Mouse (Mus musculus) heart, embryonic 15.5 days (tissue): Measurements from ENCODE around the gene Ascc3. TPM values are rescaled to one million over a fixed set of nuclear protein-coding genes. Genes with fewer than 3 reads are reported as not detected.

Experiments used
- ATAC-seq: fragments of 200-750 bp; cut with Nextera tagmentation; replicated peaks from 2 replicates; pipeline ENCODE4 v1.8.0; 2017; ENCODE audit warnings: low read depth, moderate TSS enrichment; ENCODE audit not compliant: insufficient number of reproducible peaks, insufficient read depth, low FRiP score
- H3K27ac ChIP-seq: fragments of 300-500 bp; sonication (generic); 2 replicates; pipeline ENCODE4 v1.5.1; 2015; ENCODE audit warnings: mild to moderate bottlenecking, inconsistent platforms
- H3K27me3 ChIP-seq: fragments of 300-500 bp; sonication (generic); 2 replicates; pipeline ENCODE4 v1.6.1; 2015; ENCODE audit warnings: inconsistent platforms
- H3K36me3 ChIP-seq: fragments of 300-500 bp; sonication (generic); 2 replicates; pipeline ENCODE4 v1.6.1; 2015; ENCODE audit warnings: mild to moderate bottlenecking, inconsistent platforms
- H3K4me1 ChIP-seq: fragments of 300-500 bp; sonication (generic); replicated peaks from 2 replicates; pipeline ENCODE4 v1.6.1; 2015; ENCODE audit warnings: inconsistent platforms
- H3K4me2 ChIP-seq: fragments of 300-500 bp; sonication (generic); 2 replicates; pipeline ENCODE4 v1.6.1; 2015; ENCODE audit warnings: inconsistent platforms, mild to moderate bottlenecking, moderate library complexity
- H3K4me3 ChIP-seq: fragments of 300-500 bp; sonication (generic); 2 replicates; pipeline ENCODE4 v1.5.1; 2015; ENCODE audit warnings: mild to moderate bottlenecking, inconsistent platforms
- H3K9ac ChIP-seq: fragments of 300-500 bp; sonication (generic); 2 replicates; pipeline ENCODE4 v1.6.1; 2015; ENCODE audit warnings: mild to moderate bottlenecking, inconsistent platforms
- H3K9me3 ChIP-seq: fragments of 300-500 bp; sonication (generic); replicated peaks from 2 replicates; pipeline ENCODE4 v1.6.1; 2016; ENCODE audit warnings: inconsistent platforms
- WGBS: fragments of 180-500 bp; shearing (Covaris S2); methylation state at CpG from one replicate; pipeline ENCODE4 v1.1.7; 2015; ENCODE audit warnings: mixed read lengths; 5-methylcytosine and 5-hydroxymethylcytosine counted together
- polyA plus RNA-seq: library from polyadenylated mRNA; unstranded; fragments of >200 nt; fragmentation: Nextera tagmentation; extraction: Ambion mirVana; gene quantifications from 2 replicates; pipeline ENCODE4 v1.2.1, GENCODE M21; 2015

The Ascc3 gene
- polyA plus RNA-seq, 1 experiment from 2014 or later: 12.3 TPM

DNA sequence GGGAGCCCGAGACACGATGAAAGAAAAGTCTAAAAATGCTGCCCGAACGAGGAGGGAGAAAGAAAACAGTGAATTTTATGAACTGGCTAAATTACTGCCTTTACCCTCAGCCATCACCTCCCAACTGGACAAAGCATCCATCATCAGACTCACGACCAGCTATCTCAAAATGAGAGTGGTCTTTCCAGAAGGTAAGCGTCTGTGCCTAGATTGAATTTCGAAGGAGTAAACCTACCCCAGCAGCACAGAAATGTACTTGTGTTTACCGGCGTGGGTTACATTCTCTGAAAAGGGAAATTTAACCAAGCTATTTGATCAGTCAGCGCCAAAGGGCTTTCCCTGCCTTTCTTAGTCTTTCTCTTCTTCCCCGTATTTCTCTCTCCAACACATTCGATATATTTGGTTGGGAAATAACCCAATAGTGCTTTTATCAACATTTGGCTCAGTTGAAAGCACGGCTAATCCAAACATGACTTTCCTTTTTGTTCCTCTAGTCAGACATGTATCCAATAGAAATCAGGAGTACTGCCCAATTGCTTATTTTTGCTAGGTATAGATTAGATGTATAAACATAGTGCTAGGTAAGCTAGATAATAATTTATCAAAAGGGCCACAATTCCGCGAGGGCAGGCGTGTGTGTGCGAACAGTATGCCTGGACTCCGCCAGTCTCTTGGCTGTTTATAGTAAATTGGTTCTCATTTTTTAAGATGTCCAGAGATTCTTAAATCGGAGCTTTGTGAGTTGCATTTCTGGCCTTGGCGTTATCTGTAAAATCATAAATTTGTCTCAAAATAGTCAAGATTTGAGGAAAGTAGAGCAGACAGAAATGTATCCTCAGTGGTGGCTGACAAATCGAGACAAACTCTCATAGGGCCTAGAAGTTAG, 303.7 kb downstream of the Ascc3 start:
- no peak overlapping the region for H3K27ac ChIP-seq
- H3K9ac ChIP-seq: no peak overlapping the region
- peaks cover 31% of the 10 kb centered on the region for H3K4me1 ChIP-seq
- no peak overlapping the region for H3K4me2 ChIP-seq
- ATAC-seq: no peak
- no peak overlapping the region for H3K4me3 ChIP-seq
- H3K27me3 ChIP-seq: peaks cover 94% of the 10 kb centered on the region
- WGBS: 6% methylated on average over 21 of the region's 21 CpGs
- H3K36me3 ChIP-seq: no peaks in the 10 kb centered on the region
- H3K9me3 ChIP-seq: no peaks in the 10 kb centered on the region

- Histone ChIP-seq H3K9me3 (no peaks in the 10 kb centered on the region), H3K9ac (no peak overlapping the region), H3K27ac (no peak overlapping the region), H3K4me1 (peaks cover 32% of the 10 kb centered on the region), H3K4me3 (no peak overlapping the region), H3K36me3 (no peaks in the 10 kb centered on the region), H3K27me3 (peaks cover 94% of the 10 kb centered on the region), H3K4me2 (no peak overlapping the region)
- no peak for ATAC-seq
- WGBS: 6% methylated on average over 3 of the region's 3 CpGs
Observed at GRCm38 (mm10) chr10:50896767-50897390, 304.4 kb downstream of the Ascc3 start.

GRCm38 (mm10) chr10:50897530-50898471, 305.3 kb downstream of the Ascc3 start:
- no peak overlapping the region for H3K4me2 ChIP-seq
- 4% methylated on average over 32 of the region's 32 CpGs for WGBS
- no peak for ATAC-seq

GRCm38 (mm10) chr10:50898621-50899020, 306.2 kb downstream of the Ascc3 start:
- H3K36me3 ChIP-seq: no peaks in the 10 kb centered on the region
- 20% methylated on average over 2 of the region's 2 CpGs for WGBS
- no peak for ATAC-seq
- no peak overlapping the region for H3K9ac ChIP-seq
- H3K4me1 ChIP-seq: peaks cover 22% of the 10 kb centered on the region
- H3K27ac ChIP-seq: no peak overlapping the region
- H3K4me3 ChIP-seq: no peak overlapping the region
- no peaks in the 10 kb centered on the region for H3K9me3 ChIP-seq
- peaks cover 93% of the 10 kb centered on the region for H3K27me3 ChIP-seq
- H3K4me2 ChIP-seq: no peak overlapping the region

More at GRCm38 (mm10) chr10:50897530-50898471, 305.3 kb downstream of the Ascc3 start:
- no peaks in the 10 kb centered on the region for H3K36me3 ChIP-seq
- H3K9me3 ChIP-seq: no peaks in the 10 kb centered on the region
- H3K9ac ChIP-seq: no peak overlapping the region
- H3K27ac ChIP-seq: no peak overlapping the region
- peaks cover 94% of the 10 kb centered on the region for H3K27me3 ChIP-seq
- no peak overlapping the region for H3K4me3 ChIP-seq
- H3K4me1 ChIP-seq: peaks cover 23% of the 10 kb centered on the region

DNA sequence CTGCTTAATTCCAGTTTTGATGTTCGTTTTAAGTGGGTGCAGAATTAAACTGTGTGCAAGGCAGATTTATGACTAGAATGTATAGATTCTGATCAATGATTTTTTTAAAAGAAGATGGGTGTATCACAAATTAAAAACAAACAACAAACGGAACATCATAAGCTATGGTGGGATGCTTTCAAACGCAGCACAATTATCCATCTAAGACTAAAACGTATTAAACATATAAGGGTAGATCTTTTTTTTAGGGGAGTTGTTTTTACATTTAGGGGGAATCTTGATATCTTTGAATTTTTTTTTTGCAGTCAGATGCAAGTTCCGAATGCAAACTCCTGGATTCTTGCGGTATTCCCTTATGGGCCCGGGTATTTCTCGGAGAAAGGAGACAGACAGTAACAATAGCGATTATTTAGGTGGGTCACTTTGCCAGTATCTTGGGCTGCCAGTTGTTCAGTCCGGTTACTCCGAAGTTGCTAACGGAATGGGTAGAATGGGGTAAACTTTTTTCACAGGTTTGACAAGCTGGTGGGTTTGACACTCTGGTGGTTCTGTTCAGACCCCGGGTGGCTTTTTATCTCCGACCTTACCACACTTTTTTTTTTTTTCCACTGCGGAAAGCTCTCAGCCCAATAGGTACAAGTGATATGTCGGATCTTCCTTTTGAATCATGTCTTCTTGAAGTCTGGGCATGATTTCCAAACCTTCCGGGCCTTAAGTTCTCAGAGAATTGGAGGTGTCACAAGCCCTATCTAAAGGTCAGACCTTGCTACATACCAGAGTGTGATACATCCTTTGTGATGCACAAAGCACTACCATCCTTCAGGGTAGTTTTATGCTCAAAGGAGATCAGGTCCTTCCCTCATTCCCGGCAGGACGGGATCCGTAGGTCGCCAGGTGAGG, 307.6 kb downstream of the Ascc3 start:
- Histone ChIP-seq H3K4me3 (no peak overlapping the region), H3K4me2 (no peak overlapping the region), H3K9ac (no peak overlapping the region), H3K27me3 (peaks cover 92% of the 10 kb centered on the region), H3K36me3 (no peaks in the 10 kb centered on the region), H3K9me3 (no peaks in the 10 kb centered on the region), H3K27ac (no peak overlapping the region), H3K4me1 (peaks cover 11% of the 10 kb centered on the region)
- ATAC-seq: no peak
- WGBS: 3% methylated on average over 21 of the region's 21 CpGs
